Mouse (Mus musculus): ENCODE results near the gene Sult1a1.

DNA sequence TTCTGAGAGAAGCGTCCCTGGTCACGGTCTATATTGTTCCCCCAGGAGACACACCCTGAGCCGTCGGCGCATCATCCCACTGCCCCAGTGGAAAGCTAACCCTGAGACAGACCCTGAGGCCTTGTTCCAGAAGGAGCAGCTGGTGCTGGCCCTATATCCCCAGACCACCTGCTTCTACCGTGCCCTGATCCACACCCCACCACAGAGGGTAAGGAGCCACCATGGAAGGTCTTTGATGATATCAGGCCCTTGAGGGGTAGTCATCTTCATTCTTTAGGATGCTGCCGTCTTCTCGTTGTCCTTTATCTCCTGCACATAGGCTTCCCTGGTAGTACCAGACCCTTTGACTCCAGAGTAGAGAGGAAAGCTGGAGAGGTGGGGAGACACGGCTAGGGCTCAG lies 4.1 kb downstream of the Sult1a1 start:
- TF ChIP-seq POLR2A (IDR thresholded peaks at IDR 0.05; ENCODE audit: borderline replicate concordance, extremely low read depth, low read depth, low read length) (no peak), CTCF (IDR thresholded peaks at IDR 0.05; ENCODE audit: insufficient read depth, low read length) (no peak)
